Mouse (Mus musculus) forebrain, embryonic 14.5 days (tissue): ENCODE results near the gene Srarp. TPM values are rescaled to one million over a fixed set of nuclear protein-coding genes. Genes with fewer than 3 reads are reported as not detected.

Source experiments
- ATAC-seq: fragments of 200-750 bp; cut with Nextera tagmentation; 2 replicates; pipeline ENCODE4 v1.8.0; 2017; ENCODE audit warnings: mild to moderate bottlenecking, moderate library complexity
- DNase-seq: peaks from one replicate; pipeline ENCODE4 v3.0.0-alpha.2; 2015; ENCODE audit warnings: low spot score
- H3K27ac ChIP-seq: fragments of 300-500 bp; sonication (generic); 2 replicates; pipeline ENCODE4 v1.5.1; 2014; ENCODE audit warnings: low read depth, mild to moderate bottlenecking, control low read depth, low read length, moderate library complexity
- H3K27me3 ChIP-seq: fragments of 300-500 bp; sonication (generic); replicated peaks from 2 replicates; pipeline ENCODE4 v1.6.1; 2014; ENCODE audit warnings: low read length, control low read depth, mixed read lengths; ENCODE audit not compliant: control insufficient read depth, insufficient read depth
- H3K36me3 ChIP-seq: fragments of 300-500 bp; sonication (generic); 2 replicates; pipeline ENCODE4 v1.6.1; 2014; ENCODE audit warnings: low read length, control low read depth; ENCODE audit not compliant: control insufficient read depth, insufficient read depth
- H3K4me1 ChIP-seq: fragments of 300-500 bp; sonication (generic); 2 replicates; pipeline ENCODE4 v1.6.1; 2014; ENCODE audit warnings: antibody characterized with exemption, low read length, control low read depth; ENCODE audit not compliant: control insufficient read depth, insufficient read depth
- H3K4me2 ChIP-seq: fragments of 300-500 bp; sonication (generic); 2 replicates; pipeline ENCODE4 v1.6.1; 2014; ENCODE audit warnings: mild to moderate bottlenecking, control low read depth, low read length
- H3K4me3 ChIP-seq: fragments of 300-500 bp; sonication (generic); 2 replicates; pipeline ENCODE4 v1.5.1; 2014; ENCODE audit warnings: low read depth, low read length, control low read depth
- H3K9ac ChIP-seq: fragments of 300-500 bp; sonication (generic); 2 replicates; pipeline ENCODE4 v1.6.1; 2014; ENCODE audit warnings: mild to moderate bottlenecking, low read length, control low read depth, moderate library complexity
- H3K9me3 ChIP-seq: fragments of 300-500 bp; sonication (generic); replicated peaks from 2 replicates; pipeline ENCODE4 v1.6.1; 2016; ENCODE audit warnings: low read length, control low read depth, mixed read lengths; ENCODE audit not compliant: control insufficient read depth
- WGBS: fragments of 180-500 bp; shearing (Covaris S2); extraction: QIAGEN DNeasy Blood & Tissue Kit; methylation state at CpG from one replicate; pipeline ENCODE4 v1.1.7; 2014; 5-methylcytosine and 5-hydroxymethylcytosine counted together
- polyA plus RNA-seq: library from polyadenylated mRNA; unstranded; fragments of >200 nt; fragmentation: Nextera tagmentation; extraction: Ambion mirVana; gene quantifications from 2 replicates; pipeline ENCODE4 v1.2.1, GENCODE M21; 2014

The Srarp gene
- polyA plus RNA-seq, 1 experiment from 2014 or later: 0.33 TPM

DNA sequence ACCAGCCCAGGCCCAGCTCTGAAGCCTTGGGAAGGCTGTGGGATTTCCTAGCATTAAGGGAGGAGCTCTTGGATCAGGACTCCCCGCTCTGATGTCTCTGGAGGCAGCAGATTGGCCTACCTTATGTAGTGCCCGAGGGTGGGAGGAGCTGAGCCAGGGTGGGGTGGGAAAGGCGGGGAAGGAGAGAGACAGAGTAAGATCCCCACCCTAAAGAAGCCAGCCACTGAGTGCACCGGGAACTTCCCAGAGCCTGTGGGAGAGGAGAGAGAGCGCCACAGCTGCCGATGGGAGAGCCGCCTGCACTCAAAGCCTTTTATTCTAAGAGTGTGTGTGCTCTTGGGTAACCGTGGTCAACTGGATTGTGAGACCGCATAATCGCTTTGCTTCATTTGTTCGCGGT, 25.2 kb upstream of the Srarp start:
- Histone ChIP-seq H3K9ac (no peak overlapping the region; the same call in 1 of the 2 replicates), H3K4me1 (peaks cover 5% of the 10 kb centered on the region), H3K9me3 (no peaks in the 10 kb centered on the region), H3K27me3 (no peaks in the 10 kb centered on the region), H3K4me2 (no peak overlapping the region), H3K4me3 (no peak overlapping the region), H3K36me3 (peaks cover 57% of the 10 kb centered on the region), H3K27ac (no peak overlapping the region)
- WGBS: 42% methylated on average over 12 of the region's 12 CpGs
- ATAC-seq (peak; percentile 25; the same call in 1 of the 2 replicates), DNase-seq (peak; percentile 21)

DNA sequence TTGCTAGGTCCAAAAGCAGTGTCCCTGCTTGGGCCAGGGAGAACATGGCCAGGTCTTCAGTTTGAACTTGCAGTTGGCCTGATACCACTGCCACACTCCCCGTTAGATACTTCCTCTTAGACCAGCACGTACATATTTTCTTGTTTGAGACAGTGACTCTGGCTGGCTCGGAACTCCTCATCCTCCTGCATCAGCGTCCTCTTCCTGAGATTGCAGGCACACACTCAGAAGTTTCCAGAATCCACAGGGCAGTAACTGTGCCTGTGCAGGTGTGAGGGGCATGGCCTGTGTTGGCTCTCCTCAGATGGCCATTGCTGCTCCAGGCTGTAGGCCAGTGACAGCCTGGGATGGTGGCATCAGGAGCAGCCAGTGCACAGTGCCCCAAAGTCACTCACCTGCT, 24.6 kb upstream of the Srarp start:
- Histone ChIP-seq H3K27ac (no peak overlapping the region), H3K27me3 (no peaks in the 10 kb centered on the region), H3K4me1 (peaks cover 5% of the 10 kb centered on the region), H3K9me3 (no peaks in the 10 kb centered on the region), H3K4me2 (no peak overlapping the region), H3K9ac (no peak overlapping the region), H3K36me3 (peaks cover 51% of the 10 kb centered on the region), H3K4me3 (no peak overlapping the region)
- ATAC-seq: no peak
- no peak for DNase-seq
- 96% methylated on average over 4 of the region's 4 CpGs for WGBS

DNA sequence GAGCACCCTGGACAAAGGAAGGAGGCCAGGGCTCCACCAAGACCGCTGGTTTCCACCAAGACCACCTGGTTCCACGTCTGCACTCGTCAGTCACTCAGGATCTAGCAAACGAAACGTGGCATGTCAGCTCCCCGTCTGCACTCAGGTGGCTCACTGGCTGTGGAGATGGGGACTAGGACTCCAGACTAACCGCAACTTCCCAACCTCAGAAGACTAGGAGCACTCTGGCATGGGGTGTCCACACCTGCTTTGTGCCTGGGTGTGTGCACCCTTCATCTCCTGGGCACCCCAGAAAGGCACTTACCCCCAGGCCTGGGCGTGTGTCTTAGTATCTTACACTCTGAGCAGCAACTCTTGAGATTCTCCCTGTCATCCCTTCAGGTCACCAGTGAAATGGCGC, 23.9 kb upstream of the Srarp start:
- H3K4me1 ChIP-seq: peaks cover 5% of the 10 kb centered on the region
- no peak overlapping the region for H3K27ac ChIP-seq
- no peak overlapping the region for H3K4me3 ChIP-seq
- DNase-seq (no peak), ATAC-seq (no peak)
- no peaks in the 10 kb centered on the region for H3K27me3 ChIP-seq
- H3K9ac ChIP-seq: no peak overlapping the region
- no peaks in the 10 kb centered on the region for H3K9me3 ChIP-seq
- WGBS: 92% methylated on average over 9 of the region's 9 CpGs
- peaks cover 50% of the 10 kb centered on the region for H3K36me3 ChIP-seq
- no peak overlapping the region for H3K4me2 ChIP-seq

DNA sequence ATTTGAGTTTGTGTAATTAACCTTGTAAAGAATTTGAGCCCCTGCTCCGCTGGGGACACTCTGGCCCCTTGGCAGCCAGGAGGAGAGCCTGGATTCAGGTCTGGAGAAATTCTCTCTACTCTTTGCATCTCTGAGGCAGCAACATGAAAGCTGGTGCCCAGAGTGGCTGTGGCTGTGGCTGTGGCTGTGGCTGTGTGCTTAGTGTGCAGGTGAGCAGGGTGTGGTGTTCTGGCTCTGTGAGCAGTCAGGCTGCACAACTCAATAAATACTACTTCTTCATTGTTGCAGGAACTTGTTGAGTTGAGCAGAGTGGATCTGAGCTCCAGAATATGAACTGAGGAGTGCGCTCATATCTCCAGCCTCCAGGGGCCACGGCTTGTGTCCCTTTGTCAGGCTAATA, 23.0 kb upstream of the Srarp start:
- Histone ChIP-seq H3K27me3 (no peaks in the 10 kb centered on the region), H3K9ac (no peak overlapping the region; the same call in 1 of the 2 replicates), H3K4me3 (no peak overlapping the region), H3K9me3 (no peaks in the 10 kb centered on the region), H3K36me3 (peaks cover 44% of the 10 kb centered on the region), H3K4me1 (peaks cover 5% of the 10 kb centered on the region), H3K27ac (no peak overlapping the region), H3K4me2 (no peak overlapping the region)
- 65% methylated on average over 3 of the region's 3 CpGs for WGBS
- DNase-seq (no peak), ATAC-seq (0 out of 2 replicates have a peak, but pooled peaks have one; percentile 10)

DNA sequence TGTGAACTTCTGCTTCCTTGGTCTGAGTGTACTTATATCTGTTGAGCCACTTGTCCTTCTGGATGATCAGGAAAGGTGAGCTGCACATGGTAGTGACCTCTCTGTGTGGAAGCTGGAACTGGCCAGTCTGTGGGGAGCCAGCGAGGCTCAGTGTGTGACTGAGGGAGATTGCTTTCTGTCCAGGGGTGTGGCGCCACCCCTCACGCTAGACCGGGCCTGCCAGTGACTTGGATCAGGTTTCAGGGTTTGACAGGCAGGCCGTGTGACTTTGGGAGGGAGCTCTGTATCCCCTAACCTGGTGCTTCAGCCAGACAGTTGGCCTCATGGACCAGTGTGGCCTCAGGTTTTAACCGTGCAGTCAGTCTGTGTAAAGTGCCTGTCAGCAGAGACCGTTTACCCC, 22.3 kb upstream of the Srarp start:
- Histone ChIP-seq H3K9ac (peak overlapping the region; percentile 32; the same call in 1 of the 2 replicates), H3K36me3 (peaks cover 42% of the 10 kb centered on the region), H3K27ac (peak overlapping the region; percentile 39; the same call in 1 of the 2 replicates), H3K4me1 (peaks cover 5% of the 10 kb centered on the region), H3K27me3 (no peaks in the 10 kb centered on the region), H3K9me3 (no peaks in the 10 kb centered on the region), H3K4me3 (no peak overlapping the region), H3K4me2 (no peak overlapping the region)
- ATAC-seq: no peak
- 11% methylated on average over 7 of the region's 7 CpGs for WGBS
- no peak for DNase-seq

DNA sequence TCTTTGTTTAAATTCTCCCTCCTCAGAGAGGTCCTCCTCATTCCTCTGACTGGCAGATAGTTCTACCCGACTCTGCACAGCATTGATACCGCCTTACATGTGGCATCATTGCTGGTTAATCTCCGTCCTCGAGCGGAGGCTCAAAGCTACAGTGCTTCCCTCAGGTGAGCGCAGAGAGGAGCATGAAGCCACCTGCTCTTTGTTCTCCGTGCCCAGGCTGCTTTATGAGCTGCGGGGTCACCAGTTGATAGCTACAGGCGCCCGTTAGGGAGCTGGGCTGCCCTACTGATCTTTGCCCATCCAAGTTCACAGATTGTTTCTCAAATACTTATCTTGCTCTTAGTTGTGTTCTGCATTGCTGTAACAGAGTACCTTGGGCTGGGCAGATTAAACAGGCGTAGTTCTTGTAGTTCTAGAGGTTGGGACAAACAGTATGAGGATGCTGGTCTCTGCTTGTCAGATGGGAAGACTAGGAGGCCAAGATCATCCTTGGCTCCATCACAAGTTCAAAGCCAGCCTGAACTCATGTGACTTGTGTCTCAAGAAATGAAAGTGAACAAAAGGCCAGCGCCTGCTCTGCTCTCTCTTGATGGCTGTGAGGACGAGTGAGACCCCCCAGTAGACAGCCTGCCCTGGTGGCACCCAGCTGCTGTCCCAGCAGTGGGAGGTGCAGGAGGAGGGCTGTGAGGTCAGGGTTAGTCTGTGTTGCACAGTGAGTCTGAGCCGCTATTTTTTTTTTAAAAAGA, 20.5 kb upstream of the Srarp start:
- no peak for ATAC-seq
- no peak overlapping the region for H3K9ac ChIP-seq
- peaks cover 5% of the 10 kb centered on the region for H3K4me1 ChIP-seq
- H3K27ac ChIP-seq: no peak overlapping the region
- 95% methylated on average over 14 of the region's 14 CpGs for WGBS
- DNase-seq: no peak
- no peaks in the 10 kb centered on the region for H3K9me3 ChIP-seq
- H3K36me3 ChIP-seq: peaks cover 42% of the 10 kb centered on the region
- no peaks in the 10 kb centered on the region for H3K27me3 ChIP-seq
- H3K4me3 ChIP-seq: no peak overlapping the region
- H3K4me2 ChIP-seq: no peak overlapping the region

DNA sequence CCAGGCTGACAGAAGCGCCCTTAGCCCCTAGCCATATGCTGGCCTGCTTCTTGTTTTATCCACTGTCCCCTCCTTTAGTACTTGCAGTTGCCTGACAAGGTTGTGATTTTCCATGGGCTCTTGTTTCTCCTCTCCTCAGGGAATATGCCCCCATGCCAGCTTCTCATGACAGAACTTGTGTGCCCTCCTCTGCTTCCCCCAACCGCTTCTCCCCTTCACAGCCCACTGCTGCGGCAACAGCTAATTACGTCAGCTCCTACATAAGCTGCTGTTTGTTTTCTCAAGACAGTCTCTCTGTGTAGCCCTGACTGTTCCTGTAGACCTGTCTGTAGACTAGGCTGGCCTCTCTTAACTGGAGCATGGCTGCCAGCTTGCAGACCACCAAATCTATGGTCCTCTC, 19.6 kb upstream of the Srarp start:
- Histone ChIP-seq H3K4me3 (no peak overlapping the region), H3K9ac (no peak overlapping the region), H3K4me2 (no peak overlapping the region), H3K27ac (no peak overlapping the region), H3K9me3 (no peaks in the 10 kb centered on the region), H3K27me3 (no peaks in the 10 kb centered on the region), H3K4me1 (peaks cover 5% of the 10 kb centered on the region), H3K36me3 (peaks cover 45% of the 10 kb centered on the region)
- 75% methylated on average over 4 of the region's 4 CpGs for whole genome bisulfite sequencing
- no peak for DNase-seq
- no peak for ATAC-seq

DNA sequence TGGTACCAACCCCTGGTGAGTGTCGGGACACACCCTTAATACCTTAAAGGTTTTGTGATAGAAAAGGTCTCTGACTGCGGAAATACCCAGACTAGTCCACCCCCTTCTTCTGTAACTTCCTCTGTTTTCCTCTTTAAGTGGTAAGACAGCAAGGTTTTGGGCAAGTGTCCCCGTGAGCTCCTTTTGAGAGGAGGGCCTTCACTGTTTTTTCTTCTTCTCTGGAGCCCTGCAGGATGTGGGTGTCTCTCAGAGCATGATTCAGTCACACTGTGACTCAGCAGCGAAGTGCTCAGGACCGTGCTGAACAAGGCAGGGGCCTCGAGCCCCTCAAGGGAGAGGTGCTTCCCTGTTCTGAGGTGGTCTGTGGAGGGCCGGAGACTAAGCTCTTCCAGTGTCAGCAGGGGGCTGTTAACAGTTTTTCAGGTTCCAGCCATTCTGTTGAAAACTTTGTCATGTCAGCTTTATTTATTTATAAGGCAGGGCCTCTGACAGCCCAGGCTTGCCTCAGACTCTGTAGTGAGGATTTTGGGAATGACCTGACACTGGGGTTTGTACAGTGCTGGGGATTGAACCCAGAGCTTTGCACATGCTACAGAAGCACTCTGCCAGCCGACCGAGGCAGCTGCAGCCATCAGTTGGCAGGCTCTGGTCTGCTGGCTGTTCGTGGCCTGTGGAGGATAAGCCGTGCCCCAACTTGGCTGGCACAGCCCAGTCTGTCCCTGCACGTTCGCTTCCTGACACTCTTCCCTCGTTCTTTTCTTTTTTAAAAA, 18.9 kb upstream of the Srarp start:
- WGBS: 81% methylated on average over 14 of the region's 14 CpGs
- DNase-seq (no peak), ATAC-seq (no peak)
- Histone ChIP-seq H3K9me3 (no peaks in the 10 kb centered on the region), H3K4me1 (peaks cover 5% of the 10 kb centered on the region), H3K4me3 (no peak overlapping the region), H3K27ac (no peak overlapping the region), H3K4me2 (no peak overlapping the region), H3K9ac (no peak overlapping the region), H3K36me3 (peaks cover 45% of the 10 kb centered on the region), H3K27me3 (no peaks in the 10 kb centered on the region)

DNA sequence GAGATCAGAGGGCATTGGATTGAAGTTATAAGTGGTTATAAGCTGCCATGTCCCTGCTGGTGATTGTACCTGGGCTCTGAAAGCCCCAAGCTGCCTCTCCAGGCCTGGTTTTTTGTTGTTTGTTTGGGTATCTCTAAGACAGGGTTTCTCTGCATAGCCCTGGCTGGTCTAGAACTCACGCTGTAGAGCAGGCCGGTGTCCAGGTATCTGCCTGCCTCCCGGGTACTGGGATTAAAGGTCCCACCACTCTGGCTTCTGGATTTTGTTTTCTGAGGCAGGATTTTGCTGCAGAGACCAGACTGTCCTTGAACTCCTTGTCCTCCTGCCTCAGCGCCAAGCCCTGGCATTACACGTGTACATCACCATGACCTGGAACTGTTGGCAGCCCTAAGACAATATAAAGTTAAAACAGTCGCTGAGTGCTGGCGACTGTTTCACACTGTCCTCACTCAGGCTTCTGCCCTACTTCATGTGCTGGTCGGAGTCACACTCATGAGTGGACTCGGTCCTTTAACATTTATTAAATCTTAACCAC, 16.1 kb upstream of the Srarp start:
- WGBS: 96% methylated on average over 9 of the region's 9 CpGs
- H3K9me3 ChIP-seq: no peaks in the 10 kb centered on the region
- no peak overlapping the region for H3K27ac ChIP-seq
- H3K36me3 ChIP-seq: peaks cover 66% of the 10 kb centered on the region
- no peak overlapping the region for H3K4me3 ChIP-seq
- ATAC-seq (no peak), DNase-seq (no peak)
- no peaks in the 10 kb centered on the region for H3K27me3 ChIP-seq
- no peak overlapping the region for H3K9ac ChIP-seq
- no peaks in the 10 kb centered on the region for H3K4me1 ChIP-seq
- no peak overlapping the region for H3K4me2 ChIP-seq
